Mouse (Mus musculus): ENCODE data around the gene Bex1. TPM values are rescaled to one million over a fixed set of nuclear protein-coding genes. Genes with fewer than 3 reads are reported as not detected.

The Bex1 gene
- total RNA-seq (2023), result 2.8 to 5.0 TPM (median 3.4 TPM) in 4 replicates

GRCm38 (mm10) chrX:136214729-136215677 lies at the start of gene Bex1, which contains the start of gene Tceal7:
Bex1 (minus strand) TSS chrX:136215513.
Tceal7 (plus strand) TSS chrX:136214779.

GRCm38 (mm10) chrX:136244574-136245229 lies 29.4 kb upstream of the Bex1 start, which contains the start of gene Tceal9:
Tceal9 (plus strand) TSS chrX:136245079.

GRCm38 (mm10) chrX:136203664-136204066 lies 11.6 kb downstream of the Bex1 start, which contains the start of gene Tceal5:
Tceal5 (minus strand) TSS chrX:136203876.

GRCm38 (mm10) chrX:136172118-136172551 lies 43.2 kb downstream of the Bex1 start, which contains the start of gene Tceal8:
Tceal8 (minus strand) TSS chrX:136172342.

Other genes starting within 250 kb of the Bex1 start
- gene Arxes2, start 221.7 kb downstream of the Bex1 start, total RNA-seq (2023), result 0.52 TPM in 1 of 4 replicates, not detected in the others
- gene Arxes1, start 182.1 kb downstream of the Bex1 start, total RNA-seq (2023), result not detected in 4 replicates
- not detected in 4 replicates for gene Bex2, start 147.3 kb downstream of the Bex1 start, total RNA-seq (2023)
- gene Nxf3, start 130.3 kb downstream of the Bex1 start, total RNA-seq (2023), result not detected in 4 replicates
- not detected in 4 replicates for gene Bex4, start 76.5 kb downstream of the Bex1 start, total RNA-seq (2023)
- gene Tceal8, start 43.2 kb downstream of the Bex1 start, total RNA-seq (2023), result 0.92 to 3.4 TPM (median 2.3 TPM) in 4 replicates
- gene Tceal5, start 11.6 kb downstream of the Bex1 start, total RNA-seq (2023), result not detected in 4 replicates
- not detected in 4 replicates for gene Tceal7, start 734 bp downstream of the Bex1 start, total RNA-seq (2023)
- gene Tceal9, start 29.6 kb upstream of the Bex1 start, total RNA-seq (2023), result 68.8 to 79.3 TPM (median 75.6 TPM) in 4 replicates
- 78.8 to 93.4 TPM (median 81.0 TPM) in 4 replicates for gene Bex3, start 54.7 kb upstream of the Bex1 start, total RNA-seq (2023)

All from B cell, adult 62 days (primary cell).